Mouse (Mus musculus): ENCODE measurements around the gene Ube2m. TPM values are rescaled to one million over a fixed set of nuclear protein-coding genes. Genes with fewer than 3 reads are reported as not detected.

Ube2m gene
- 83.4 to 96.0 TPM (median 89.6 TPM) in 4 replicates for total RNA-seq (2023; ENCODE audit: inconsistent age)

DNA sequence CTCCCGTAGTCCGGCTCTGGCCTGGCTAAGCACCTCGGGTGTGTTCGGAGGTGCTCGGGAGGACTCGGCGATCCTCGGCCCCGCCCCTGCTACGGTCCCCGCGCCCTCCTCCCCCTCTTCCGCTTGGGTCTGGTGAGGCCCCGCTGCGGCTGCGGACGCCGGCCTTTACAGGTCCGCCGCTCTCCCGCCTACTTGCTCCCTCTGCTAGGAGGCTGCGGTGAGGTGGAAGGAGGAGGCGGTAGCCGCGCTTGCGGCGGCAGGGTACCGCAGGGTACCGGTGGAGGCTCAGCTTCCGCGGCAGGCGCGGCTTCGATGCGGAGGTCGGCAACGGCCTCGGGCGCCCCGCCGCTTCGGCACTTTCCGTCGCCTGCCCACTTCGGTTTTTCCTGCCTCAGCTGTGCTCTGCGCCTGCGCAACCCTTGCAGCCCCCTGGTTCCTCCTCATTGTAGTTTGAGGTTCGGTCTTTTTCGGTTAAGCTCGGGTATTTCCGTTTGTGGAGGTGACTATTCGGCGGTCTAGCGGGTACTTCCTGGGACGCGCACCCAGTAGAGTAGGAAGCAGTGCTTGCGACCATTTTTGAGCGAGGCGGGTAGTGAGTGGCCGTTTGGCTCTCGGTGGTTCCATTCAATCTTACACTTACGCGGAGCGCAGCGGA lies at the start of gene Ube2m:
Gene Ube2m (minus strand): TSS at position 375 of the 655 bp plus-strand sequence.

DNA sequence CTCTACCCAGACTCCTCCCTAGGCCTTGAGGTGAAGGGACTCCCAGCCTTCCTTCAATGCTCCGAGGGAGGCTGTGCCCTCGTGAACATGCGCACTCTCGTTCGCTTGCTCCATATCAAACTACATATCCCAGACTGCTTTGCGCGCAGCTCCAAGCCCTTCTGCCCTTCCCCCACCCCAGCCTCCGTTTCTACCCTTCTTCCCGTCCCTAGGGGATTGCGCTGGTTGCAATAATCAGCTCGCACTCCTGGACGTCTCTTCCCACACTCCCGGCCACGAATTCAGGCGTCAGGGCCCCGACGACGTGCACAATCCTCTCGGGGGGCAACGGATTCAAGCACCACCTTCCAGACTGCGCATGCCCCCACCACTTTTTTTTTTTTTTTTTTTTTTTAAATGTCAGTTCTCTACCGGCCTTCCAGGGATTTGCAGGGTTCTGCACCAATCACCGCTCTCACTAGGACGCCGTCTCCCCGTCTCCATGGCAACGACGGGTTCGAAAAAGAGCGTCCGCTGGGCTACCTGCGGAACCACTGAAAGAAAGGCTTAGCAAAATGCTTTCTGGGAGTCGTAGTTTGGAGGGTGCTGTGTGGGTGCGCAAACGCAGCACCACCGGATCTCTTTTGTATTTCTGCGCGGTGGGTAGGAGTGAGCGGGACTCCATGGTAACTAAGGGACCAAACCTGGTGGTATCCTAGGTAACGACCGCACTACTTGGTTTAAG lies 16.4 kb upstream of the Ube2m start, which contains the start of gene Mzf1:
Gene Mzf1 (minus strand): TSS at position 478 of the 724 bp plus-strand sequence.

DNA sequence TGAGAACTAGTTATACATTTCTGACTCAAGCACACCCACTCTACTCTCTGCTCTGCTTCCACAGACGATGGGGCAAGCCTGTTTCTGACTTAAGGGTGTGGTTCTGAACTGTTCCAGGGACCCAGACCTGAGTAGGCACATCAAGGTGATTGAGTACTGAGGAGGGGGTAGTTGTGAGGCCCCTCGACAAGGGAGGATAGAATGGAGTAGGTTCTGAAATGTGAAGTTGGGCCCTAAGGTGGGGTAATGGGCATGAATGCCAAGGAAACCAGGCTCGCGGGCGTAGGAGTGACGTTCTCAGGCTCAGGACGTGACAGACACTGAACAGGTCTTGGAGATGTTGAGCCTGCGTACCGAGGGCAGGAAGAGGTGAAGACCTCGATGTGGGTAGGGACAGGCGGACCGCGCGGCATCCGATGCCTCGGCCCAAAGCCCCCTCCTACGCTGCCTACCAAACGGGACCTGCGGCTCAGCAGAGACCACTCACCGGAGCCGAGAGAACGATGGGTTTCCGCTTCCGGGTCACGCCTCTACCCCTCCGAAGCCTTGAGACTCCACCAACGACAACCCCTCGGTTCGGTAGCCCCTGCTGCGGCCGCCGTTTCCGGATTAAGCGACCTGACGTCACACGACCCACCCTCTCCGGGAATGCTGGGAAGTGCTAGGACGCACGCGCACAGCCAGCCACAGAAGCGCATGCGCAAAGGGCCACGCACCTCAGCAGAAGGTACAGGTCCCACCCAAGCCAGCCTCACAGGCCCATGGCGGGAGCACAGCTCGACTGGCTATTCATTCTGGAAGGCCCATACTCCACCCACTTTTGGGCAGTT lies 3.7 kb downstream of the Ube2m start, which contains the start of gene Chmp2a:
Gene Chmp2a (minus strand): TSS at position 660 of the 830 bp plus-strand sequence.

DNA sequence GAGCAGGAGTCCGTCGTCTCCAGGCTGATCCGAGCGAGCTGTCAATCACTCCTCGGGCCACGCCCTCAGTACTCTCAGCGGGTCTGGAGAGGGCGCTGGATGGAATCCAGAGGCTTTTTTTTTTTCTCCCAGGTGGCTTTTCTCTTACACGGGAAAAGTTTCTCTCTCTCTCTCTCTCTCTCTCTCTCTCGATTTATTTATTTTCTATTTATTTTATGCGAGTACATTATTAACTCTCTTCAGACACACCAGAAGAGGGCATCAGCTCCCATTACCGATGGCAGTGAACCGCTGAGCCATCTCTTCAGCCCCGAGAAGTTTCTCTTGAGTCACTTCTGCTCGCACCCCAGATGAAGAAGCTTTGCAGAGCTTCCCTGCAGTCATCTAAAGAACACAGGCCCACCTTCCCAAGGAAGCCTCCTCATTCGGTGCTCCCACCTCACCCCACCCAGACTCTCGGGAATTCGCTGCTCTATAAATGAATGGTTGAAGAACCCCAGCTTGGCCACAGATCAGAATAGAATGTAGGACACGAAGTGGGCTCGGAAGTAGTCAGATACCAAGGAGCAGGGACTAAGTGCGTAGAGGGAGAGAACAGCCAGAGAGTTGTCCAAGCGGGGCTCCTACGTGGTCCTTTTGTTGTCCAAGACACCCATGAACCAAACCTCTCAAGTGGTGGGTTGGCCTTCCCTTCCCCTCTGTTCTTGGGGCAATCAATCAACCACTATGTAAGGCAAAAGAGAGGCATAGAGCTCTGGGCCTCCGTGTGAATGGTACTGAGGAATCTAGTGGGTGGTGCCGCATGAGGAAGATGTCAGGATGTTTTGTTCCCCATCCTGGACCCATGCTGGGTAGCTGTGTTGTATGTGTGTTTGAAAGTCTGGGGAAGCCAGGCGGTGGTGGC lies 27.8 kb downstream of the Ube2m start, which contains the start of gene Zbtb45:
Gene Zbtb45 (minus strand): TSS at position 30 of the 904 bp plus-strand sequence.

DNA sequence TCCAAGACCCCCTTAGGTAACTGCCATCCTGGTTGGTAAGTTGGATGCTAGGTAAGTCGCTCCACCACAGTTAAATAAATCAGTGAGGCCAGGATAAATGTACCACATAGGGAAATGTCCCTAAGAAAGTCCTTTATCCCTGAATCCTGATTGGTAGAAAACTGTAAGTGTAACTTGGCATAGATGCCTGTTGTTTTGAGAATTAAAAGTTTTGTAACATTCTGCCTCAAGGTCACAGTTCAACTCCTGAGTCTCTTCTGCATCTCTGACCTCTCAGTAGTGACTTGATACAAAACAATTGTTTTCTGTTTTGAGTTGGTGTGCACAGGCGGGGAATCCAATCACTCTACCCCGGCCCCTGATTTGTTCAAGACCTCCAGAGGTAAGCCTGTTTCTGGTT lies 39.2 kb downstream of the Ube2m start, which contains the start of gene Trim28:
Gene Trim28 (plus strand): TSS at position 264 of the 400 bp plus-strand sequence.

DNA sequence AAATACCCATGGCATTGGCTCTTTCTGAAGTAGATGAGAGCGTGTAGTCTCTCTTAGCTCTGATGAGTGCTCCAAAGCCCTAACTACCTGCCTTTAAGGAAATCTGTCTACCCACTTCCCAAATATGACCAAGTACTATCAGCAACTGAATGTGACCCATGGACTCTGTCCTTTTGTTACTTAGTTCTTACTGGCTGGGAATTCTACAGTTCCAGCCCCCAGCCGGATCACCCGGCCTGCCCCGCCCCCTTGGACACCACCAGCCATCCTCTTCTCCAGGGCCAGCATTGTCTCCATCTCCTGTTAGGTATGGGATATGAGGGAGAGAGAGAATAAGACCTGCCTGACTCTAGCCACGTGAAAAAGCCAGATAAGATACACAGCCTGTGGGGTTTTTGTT lies 40.0 kb downstream of the Ube2m start, which contains the start of gene Slc27a5:
Gene Slc27a5 (minus strand): TSS at position 140 of the 400 bp plus-strand sequence.

Other genes starting within 250 kb of the Ube2m start
- gene Zscan18, start 234.6 kb downstream of the Ube2m start, total RNA-seq (2023; ENCODE audit: inconsistent age), result 28.7 to 36.2 TPM (median 31.8 TPM) in 4 replicates
- 8.4 to 10.4 TPM (median 9.0 TPM) in 4 replicates for gene Zfp329, start 219.4 kb downstream of the Ube2m start, total RNA-seq (2023; ENCODE audit: inconsistent age)
- gene Zfp110, start 203.5 kb downstream of the Ube2m start, total RNA-seq (2023; ENCODE audit: inconsistent age), result 98.9 to 124 TPM (median 114 TPM) in 4 replicates
- 1.8 to 2.8 TPM (median 2.4 TPM) in 4 replicates for gene Zfp128, start 157.1 kb downstream of the Ube2m start, total RNA-seq (2023; ENCODE audit: inconsistent age)
- gene Zscan22, start 140.5 kb downstream of the Ube2m start, total RNA-seq (2023; ENCODE audit: inconsistent age), result 12.3 to 14.5 TPM (median 13.4 TPM) in 4 replicates
- gene Rps5, start 116.0 kb downstream of the Ube2m start, total RNA-seq (2023; ENCODE audit: inconsistent age), result 2,171 to 2,345 TPM (median 2,206 TPM) in 4 replicates
- gene Rnf225, start 110.9 kb downstream of the Ube2m start, total RNA-seq (2023; ENCODE audit: inconsistent age), result 0.72 to 0.93 TPM (median 0.88 TPM) in 4 replicates
- 3.4 to 4.0 TPM (median 3.8 TPM) in 4 replicates for gene Zfp324, start 72.4 kb downstream of the Ube2m start, total RNA-seq (2023; ENCODE audit: inconsistent age)
- gene Zfp446, start 60.4 kb downstream of the Ube2m start, total RNA-seq (2023; ENCODE audit: inconsistent age), result 8.2 to 10.2 TPM (median 9.2 TPM) in 4 replicates
- not detected in 4 replicates for gene Slc27a5, start 40.1 kb downstream of the Ube2m start, total RNA-seq (2023; ENCODE audit: inconsistent age)
- 355 to 399 TPM (median 376 TPM) in 4 replicates for gene Trim28, start 39.2 kb downstream of the Ube2m start, total RNA-seq (2023; ENCODE audit: inconsistent age)
- gene Zbtb45, start 28.2 kb downstream of the Ube2m start, total RNA-seq (2023; ENCODE audit: inconsistent age), result 4.4 to 8.6 TPM (median 5.6 TPM) in 4 replicates
- gene Chmp2a, start 3.5 kb downstream of the Ube2m start, total RNA-seq (2023; ENCODE audit: inconsistent age), result 92.4 to 120 TPM (median 103 TPM) in 4 replicates
- 0.51 to 0.87 TPM (median 0.72 TPM) in 4 replicates for gene Mzf1, start 16.5 kb upstream of the Ube2m start, total RNA-seq (2023; ENCODE audit: inconsistent age)
- not detected in 4 replicates for gene Vmn1r85, start 56.9 kb upstream of the Ube2m start, total RNA-seq (2023; ENCODE audit: inconsistent age)
- not detected in 4 replicates for gene Vmn1r86, start 81.6 kb upstream of the Ube2m start, total RNA-seq (2023; ENCODE audit: inconsistent age)
- not detected in 4 replicates for gene Vmn1r87, start 101.9 kb upstream of the Ube2m start, total RNA-seq (2023; ENCODE audit: inconsistent age)
- 0.09 to 0.16 TPM (median 0.12 TPM) in 4 replicates for gene Vmn1r88, start 121.3 kb upstream of the Ube2m start, total RNA-seq (2023; ENCODE audit: inconsistent age)
- not detected in 4 replicates for gene Vmn1r89, start 174.7 kb upstream of the Ube2m start, total RNA-seq (2023; ENCODE audit: inconsistent age)
- gene Lig1, start 239.0 kb upstream of the Ube2m start, total RNA-seq (2023; ENCODE audit: inconsistent age), result 26.6 to 29.1 TPM (median 27.0 TPM) in 4 replicates
- gene Zswim9, start 240.4 kb upstream of the Ube2m start, total RNA-seq (2023; ENCODE audit: inconsistent age), result 5.3 to 7.3 TPM (median 6.4 TPM) in 4 replicates

Measured in B cell, adult (primary cell).